Mouse (Mus musculus) Patski (cell line): ENCODE data around the gene Spred1. TPM values are rescaled to one million over a fixed set of nuclear protein-coding genes. Genes with fewer than 3 reads are reported as not detected.
A peak's percentile ranks its signal among the peaks of the same experiment; 100 is the strongest.

Experiments used
- ATAC-seq: fragments of 100-300 bp; one replicate; pipeline ENCODE4 v1.8.0; 2021
- CTCF ChIA-PET: fragments of 350-600 bp; sonication (Branson Sonifier 250); formaldehyde crosslinking; loops from one replicate; lab custom pipeline; 2022; ENCODE audit warnings: inconsistent platforms; lab: Charles Lee
- POLR2A ChIA-PET: fragments of 350-600 bp; sonication (Branson Sonifier 250); formaldehyde crosslinking; loops from one replicate; lab custom pipeline; 2022; ENCODE audit warnings: antibody characterized with exemption, inconsistent platforms; lab: Charles Lee
- DNase-seq: peaks from one replicate; pipeline ENCODE4 v3.0.0-alpha.2; 2011; ENCODE audit warnings: low read depth, low spot score
- H3K27me3 ChIP-seq: fragments of 371-371 bp; one replicate; pipeline ENCODE4 v1.5.1; 2021
- CTCF ChIP-seq: fragments of 100-300 bp; IDR thresholded peaks from one replicate; pipeline ENCODE4 v1.5.1; 2021
- in situ Hi-C: fragments of 300-500 bp; cut with MboI; formaldehyde crosslinking; loops from 3 replicates; pipeline ENCODE4 v1.11.1; 2018; ENCODE audit warnings: low pct_unique_long_range_greater_than_20kb, mixed read lengths
- polyA plus RNA-seq: library from polyadenylated mRNA; unstranded; gene quantifications from one replicate; pipeline ENCODE4 v1.2.3, GENCODE M21; 2021

The Spred1 gene
- 43.9 TPM for polyA plus RNA-seq

DNA sequence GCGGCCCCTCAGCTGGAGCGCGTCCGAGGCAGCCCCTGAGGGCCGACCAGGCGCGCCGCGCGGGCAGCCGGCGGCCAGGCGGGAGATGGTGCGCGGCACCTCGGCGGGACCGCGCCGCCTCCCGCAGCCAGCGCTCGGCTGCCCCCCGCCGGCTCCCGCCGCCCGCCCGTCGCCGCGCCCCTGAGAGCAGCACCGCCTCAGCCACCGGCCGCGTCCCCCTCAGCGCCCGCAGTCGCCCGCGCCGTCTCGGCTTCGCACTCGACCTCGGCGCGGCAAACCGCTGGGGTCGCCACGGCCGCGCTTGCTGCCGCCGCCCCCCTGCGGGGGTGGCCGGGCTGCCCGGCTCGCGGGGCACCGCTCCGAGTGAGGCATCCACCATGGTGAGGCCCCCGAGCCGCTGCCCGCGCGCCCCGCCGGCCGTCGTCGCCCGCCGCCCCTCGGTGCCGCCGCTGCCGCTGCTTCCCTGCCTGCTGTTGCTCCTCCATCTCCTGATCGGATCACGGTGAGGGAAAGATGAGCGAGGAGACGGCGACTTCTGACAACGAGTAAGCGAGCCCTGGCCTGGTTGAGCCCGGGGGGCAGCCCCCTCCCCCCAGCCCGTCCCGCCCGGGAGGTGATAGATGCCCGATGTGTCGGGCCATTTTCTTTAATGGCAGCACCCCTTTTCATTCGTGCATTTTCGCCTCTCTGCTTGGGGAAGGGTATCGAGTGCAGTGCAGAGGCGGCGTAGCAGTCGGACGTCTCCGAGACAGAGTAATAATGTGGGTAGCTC is at the start of gene Spred1:
Gene Spred1, plus strand, starts transcription at position 163 of the 772 bp plus-strand sequence.
- no peaks in the 10 kb centered on the region for H3K27me3 ChIP-seq
- TF ChIP-seq CTCF = no peak
- in situ Hi-C loops = loop anchor here (5.0 kb wide), 3 partner anchors 56 to 219 kb away; no protein-coding TSS in a partner anchor
- ChIA-PET POLR2A (interaction anchor here (0.8 to 3.3 kb wide), 7 partner anchors 55 to 221 kb away, joined by 3 to 14 read pairs (median 4); no protein-coding TSS in a partner anchor), CTCF (interaction anchor here (0.8 to 0.9 kb wide), 2 partner anchors 58 to 168 kb away, joined by 3 read pairs; no protein-coding TSS in a partner anchor)
- DNase-seq (no peak), ATAC-seq (peak; percentile 48)

DNA sequence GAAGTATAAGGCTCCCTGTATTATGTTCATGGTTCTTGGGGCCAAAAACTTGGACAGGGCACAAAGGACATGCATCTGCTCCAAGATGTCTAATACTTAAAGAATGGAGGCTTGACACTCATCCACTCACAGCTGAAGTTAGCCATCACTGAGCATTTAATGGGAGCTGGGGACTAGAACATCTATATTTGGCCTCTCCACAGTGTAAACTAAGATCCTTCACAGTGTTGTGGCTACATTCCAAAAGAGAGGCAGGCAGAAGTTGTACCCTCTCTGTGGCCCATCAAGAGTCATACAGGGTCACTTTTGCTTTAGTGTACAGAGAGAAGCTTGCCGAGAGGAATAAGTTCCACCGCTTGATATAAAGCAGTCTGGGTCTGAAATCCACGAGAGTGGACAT is 49.6 kb upstream of the Spred1 start:
- POLR2A ChIA-PET = no interaction called here
- no peak for ATAC-seq
- CTCF ChIA-PET = no interaction called here
- H3K27me3 ChIP-seq = no peaks in the 10 kb centered on the region
- no peak for DNase-seq
- in situ Hi-C loops = no loop called here
- no peak for TF ChIP-seq CTCF

DNA sequence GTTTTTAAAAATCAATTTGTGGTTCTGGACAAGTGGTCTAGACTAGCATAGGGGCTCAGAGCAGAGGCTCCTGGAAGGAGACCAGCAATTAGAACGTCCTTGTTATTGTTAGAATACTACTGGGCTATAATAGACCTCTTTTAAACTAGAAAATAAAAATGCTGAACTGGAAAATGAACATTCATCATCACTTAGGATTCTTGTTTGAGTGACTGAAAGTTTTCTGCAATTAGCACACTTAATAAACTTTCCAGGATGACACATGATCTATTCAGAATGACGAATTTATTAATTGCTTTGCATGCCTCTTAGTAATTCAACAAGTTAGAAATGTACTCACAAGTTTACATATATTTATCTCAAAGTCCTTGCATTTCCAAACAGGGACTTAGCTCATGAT is 42.5 kb upstream of the Spred1 start:
- ATAC-seq (no peak), DNase-seq (no peak)
- POLR2A ChIA-PET = interaction anchor here (0.6 kb wide), 1 partner anchor 60 kb away, joined by 3 read pairs; no protein-coding TSS in a partner anchor
- in situ Hi-C loops = no loop called here
- H3K27me3 ChIP-seq = no peaks in the 10 kb centered on the region
- no peak for TF ChIP-seq CTCF
- CTCF ChIA-PET = interaction anchor here (0.5 kb wide), 1 partner anchor 9 kb away, joined by 3 read pairs; no protein-coding TSS in a partner anchor

DNA sequence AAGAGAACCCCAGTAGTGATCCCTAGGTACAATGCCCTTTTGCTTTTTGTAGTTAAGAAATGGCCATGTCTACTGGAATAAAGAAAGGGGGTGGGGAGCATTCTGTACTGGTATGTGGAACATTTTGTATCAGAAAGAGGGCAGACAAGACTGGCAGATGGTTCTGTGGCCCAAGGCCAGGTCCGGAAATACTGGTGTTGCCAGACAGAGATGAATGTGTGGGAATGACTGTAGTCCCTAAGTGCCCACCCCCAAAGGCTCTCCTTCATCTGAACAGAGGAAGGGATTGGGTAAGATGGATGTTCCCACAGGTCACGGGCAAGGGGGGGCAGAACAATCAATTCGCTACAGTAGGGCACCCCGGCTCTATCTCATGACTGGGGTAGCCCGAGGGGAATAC is 41.6 kb upstream of the Spred1 start:
- ChIA-PET CTCF (no interaction called here), POLR2A (interaction anchor here (0.5 kb wide), 1 partner anchor 41 kb away, joined by 3 read pairs; no protein-coding TSS in a partner anchor)
- DNase-seq (no peak), ATAC-seq (no peak)
- no peak for TF ChIP-seq CTCF
- in situ Hi-C loops = no loop called here
- no peaks in the 10 kb centered on the region for H3K27me3 ChIP-seq

DNA sequence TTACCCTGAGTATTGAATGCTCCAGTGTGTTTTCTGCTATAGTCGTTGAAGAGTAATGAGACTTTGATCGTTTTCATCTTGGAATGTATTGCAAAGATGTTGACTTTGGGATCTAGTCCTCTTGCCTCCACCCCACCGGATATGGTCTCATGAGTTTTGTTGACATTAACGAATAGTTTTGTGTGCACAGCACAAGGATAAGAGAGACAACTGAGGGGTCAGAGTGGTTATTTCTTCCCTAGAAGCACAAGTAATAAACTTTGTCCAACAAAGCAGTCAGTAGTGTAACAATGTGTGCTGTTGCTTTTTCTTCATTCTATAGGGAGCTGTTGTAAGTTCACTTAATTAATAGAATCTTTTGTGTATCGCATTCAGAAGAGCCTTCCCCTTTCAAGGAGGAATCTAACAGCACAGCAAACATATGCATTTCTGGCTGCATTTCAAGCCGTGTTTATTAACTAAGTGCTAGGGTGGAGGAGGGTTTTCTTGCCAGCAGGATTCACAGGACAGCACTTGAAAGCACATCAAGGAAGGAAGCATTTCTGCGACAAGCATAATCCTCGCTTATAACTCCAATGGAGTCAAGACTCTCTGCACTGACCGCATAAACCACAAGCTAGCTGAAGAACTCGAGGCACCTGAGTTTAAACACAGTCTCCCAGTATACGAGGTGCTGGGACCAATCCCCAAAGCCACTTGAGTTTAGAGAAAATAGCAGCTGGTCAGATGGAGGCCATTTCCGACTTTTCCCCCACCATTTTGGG is 35.0 kb upstream of the Spred1 start:
- in situ Hi-C loops = no loop called here
- no peak for TF ChIP-seq CTCF
- no peaks in the 10 kb centered on the region for H3K27me3 ChIP-seq
- ChIA-PET CTCF (interaction anchor here (0.7 to 1.1 kb wide), 2 partner anchors 13 to 82 kb away, joined by 3 read pairs; no protein-coding TSS in a partner anchor), POLR2A (interaction anchor here (0.6 kb wide), 1 partner anchor 113 kb away, joined by 3 read pairs; no protein-coding TSS in a partner anchor)
- ATAC-seq (no peak), DNase-seq (no peak)

DNA sequence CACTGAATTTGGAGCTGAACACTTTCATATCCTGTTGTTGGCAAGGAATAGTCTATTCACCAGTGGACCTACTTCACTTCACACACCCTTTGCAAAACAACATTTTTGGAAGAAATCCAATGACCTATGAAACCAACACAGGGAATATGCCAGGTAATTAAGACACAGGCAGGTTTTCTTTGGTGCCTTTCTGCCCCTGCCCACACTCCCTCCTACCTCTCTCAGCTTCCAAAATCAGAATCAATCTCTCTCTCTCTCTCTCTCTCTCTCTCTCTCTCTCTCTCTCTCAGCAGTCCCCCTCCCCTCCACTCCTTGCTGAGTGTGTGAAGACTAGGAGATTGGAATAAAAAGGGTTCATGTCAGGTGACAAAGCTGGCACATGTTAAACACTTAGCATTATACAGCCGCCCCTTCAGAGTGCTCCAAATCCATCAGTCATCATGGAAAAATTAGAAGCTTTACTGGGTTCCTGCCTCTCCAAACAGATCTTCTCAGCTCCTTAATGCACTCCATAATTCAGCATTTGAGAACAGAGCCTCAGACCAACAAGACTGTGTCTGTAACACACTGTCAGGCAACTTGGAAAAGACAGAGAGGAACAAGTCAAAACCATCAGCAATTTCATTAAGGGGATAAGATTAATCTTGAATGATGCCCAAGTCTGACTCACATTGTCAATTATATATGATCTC is 34.3 kb upstream of the Spred1 start:
- POLR2A ChIA-PET = interaction anchor here (0.6 kb wide), 1 partner anchor 114 kb away, joined by 3 read pairs; no protein-coding TSS in a partner anchor
- in situ Hi-C loops = no loop called here
- ATAC-seq = peak; percentile 21

DNA sequence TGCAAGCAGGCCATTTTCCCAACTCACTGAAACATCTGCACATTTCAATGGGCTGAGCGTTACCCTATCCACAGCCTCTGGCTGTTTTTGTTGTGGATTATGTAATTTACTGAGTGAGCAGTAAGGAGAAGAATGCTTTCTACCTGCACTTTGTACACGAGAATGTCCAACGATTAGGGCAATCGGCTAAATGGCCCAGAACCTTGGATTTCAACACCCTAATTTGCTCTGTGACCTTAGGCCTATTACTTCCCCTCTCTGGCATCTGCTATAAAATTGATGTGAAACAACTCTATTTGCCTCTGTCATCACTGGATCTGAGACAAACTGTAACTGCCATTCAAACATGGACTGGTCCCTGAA is 33.7 kb upstream of the Spred1 start:
- POLR2A ChIA-PET = interaction anchor here (0.6 kb wide), 1 partner anchor 72 kb away, joined by 3 read pairs; no protein-coding TSS in a partner anchor
- no peak for TF ChIP-seq CTCF
- CTCF ChIA-PET = no interaction called here
- no peaks in the 10 kb centered on the region for H3K27me3 ChIP-seq
- in situ Hi-C loops = no loop called here
- DNase-seq = no peak
- ATAC-seq = peak; percentile 44

More for the DNA sequence above, 34.3 kb upstream of the Spred1 start:
- TF ChIP-seq CTCF = no peak
- no peaks in the 10 kb centered on the region for H3K27me3 ChIP-seq
- DNase-seq = no peak
- CTCF ChIA-PET = no interaction called here

DNA sequence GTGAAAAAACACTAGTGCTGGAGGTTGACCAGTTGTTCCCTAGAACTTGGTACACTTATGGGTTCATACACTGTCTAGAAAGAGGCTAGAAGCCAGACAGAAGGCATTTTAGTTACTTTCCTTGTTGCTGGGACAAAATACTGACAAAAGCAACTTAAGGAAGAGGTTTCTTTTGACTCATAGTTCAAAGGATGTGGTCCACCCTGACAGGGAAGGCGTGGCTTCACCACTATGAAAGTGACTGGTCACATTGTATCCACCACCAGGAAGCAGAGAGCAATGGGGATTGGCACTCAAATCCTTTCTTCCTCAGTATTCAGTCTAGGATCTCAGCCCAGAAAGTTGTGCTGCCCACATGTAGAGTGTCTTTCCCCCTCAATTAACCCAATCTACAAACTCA is 31.7 kb upstream of the Spred1 start:
- in situ Hi-C loops = no loop called here
- POLR2A ChIA-PET = no interaction called here
- CTCF ChIA-PET = no interaction called here
- ATAC-seq = no peak
- no peak for DNase-seq
- no peaks in the 10 kb centered on the region for H3K27me3 ChIP-seq
- TF ChIP-seq CTCF = no peak

DNA sequence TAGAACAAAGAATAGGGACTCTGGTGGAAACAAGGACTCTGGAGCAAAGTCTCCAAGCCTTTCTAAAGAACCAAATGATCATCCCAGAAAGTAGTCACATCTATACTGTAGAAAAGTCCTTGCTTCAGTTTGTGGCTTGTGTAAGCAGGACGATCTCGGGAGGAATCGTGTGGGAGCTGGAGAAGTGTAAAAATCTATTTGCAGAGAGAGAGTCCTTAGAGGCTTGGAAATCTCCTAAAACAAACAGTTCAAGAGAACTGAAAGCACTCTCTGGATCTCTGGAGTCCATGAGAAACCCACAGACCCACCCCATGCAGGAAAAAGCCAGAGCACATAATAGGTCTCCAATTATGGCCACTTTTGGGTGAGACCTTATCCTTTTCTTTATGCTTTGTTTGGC is 31.1 kb upstream of the Spred1 start:
- CTCF ChIA-PET = no interaction called here

DNA sequence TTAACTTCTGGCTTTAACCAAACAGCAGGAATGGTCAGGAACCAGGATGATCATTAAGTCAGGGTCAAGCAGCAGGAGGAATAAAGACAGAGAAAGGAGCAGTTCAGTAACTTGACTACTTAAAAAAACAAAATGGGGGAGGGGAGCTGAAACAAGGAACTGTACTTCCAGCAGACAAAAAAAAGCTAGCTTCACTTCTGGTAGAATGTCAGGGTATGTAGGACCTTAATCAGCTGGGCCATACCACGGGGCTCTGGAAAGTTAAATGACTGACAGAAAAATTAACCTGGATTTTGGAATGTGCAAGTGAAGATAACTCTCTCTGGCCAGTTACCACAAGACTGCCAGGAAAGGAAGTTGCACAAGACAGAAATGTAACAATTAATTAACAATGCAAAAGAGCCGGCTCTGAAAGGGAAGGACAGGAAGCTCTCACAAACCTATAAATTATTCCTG is 28.2 kb upstream of the Spred1 start:
- TF ChIP-seq CTCF = no peak
- DNase-seq (peak; percentile 37), ATAC-seq (peak; percentile 73)
- CTCF ChIA-PET = interaction anchor here (1.3 to 1.4 kb wide), 2 partner anchors 13 to 23 kb away, joined by 4 read pairs; no protein-coding TSS in a partner anchor
- in situ Hi-C loops = no loop called here
- no peaks in the 10 kb centered on the region for H3K27me3 ChIP-seq
- POLR2A ChIA-PET = interaction anchor here (0.6 kb wide), 2 partner anchors 102 to 126 kb away, joined by 4 read pairs; no protein-coding TSS in a partner anchor

More for the DNA sequence above, 31.1 kb upstream of the Spred1 start:
- in situ Hi-C loops = no loop called here
- TF ChIP-seq CTCF = no peak
- DNase-seq (no peak), ATAC-seq (no peak)
- H3K27me3 ChIP-seq = no peaks in the 10 kb centered on the region
- POLR2A ChIA-PET = no interaction called here
